10 mouse cellular contexts compared by ENCODE assay signal in the genomic region with DNA sequence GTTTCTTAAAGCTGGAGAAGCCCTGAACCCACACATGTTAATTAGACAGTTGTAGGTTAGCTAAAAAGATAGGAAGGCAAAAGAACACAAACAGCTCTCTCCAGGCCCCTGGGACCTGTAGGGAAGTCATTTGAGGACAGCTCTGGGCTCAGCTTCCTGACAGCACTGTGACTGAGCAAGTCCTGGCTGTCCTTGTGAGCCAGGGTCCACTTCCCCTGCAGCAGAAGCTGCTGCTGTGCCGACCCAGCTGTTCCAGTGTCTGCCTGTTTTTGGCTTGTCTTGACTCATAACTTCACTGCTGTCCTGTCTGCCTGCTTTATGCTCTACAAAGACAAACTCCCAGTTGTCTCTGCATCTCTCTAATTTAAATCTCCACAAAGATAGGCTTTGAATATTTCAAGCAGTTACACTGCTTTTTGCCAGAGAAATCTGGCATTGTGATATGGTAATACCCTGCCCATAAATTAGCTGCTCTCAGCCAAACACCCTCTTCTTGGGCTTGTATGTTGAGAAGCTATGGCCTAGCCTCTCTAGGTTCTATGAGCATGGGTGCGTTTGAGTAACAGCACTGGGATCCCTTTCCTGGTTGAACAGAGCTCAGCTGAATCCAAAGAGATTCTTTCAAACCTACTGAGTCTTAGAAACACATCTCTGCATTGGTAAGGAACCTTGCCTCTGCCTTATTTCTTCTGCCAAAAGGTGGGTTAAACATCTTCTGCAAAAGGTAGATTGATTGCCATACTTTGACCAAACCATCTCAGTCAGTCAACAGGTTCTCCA.
DNase-seq lines count a peak whose midpoint lies in the region; ATAC-seq and TF ChIP-seq lines count a peak whose summit lies in the region.
"Had no signal": no experiment of that assay in that cellular context is flagged by ENCODE, and none has a peak within 500 bp of the region (broad histone marks: within the 10 kb centered on the region; RNA-seq: fewer than 3 reads in every experiment).

No protein-coding gene starts in this region.

- H3K9ac ChIP-seq in ES-E14 (ENCODE audit: insufficient read depth, low read depth, low read length, poor library complexity, severe bottlenecking) = no peak overlapping the region
- H3K9ac ChIP-seq: limb, embryonic 12.5 days had no signal

- no peak for TF ChIP-seq POLR2A in lung, adult 2 months (IDR thresholded peaks at IDR 0.05; ENCODE audit: borderline replicate concordance, extremely low read depth, low read depth, low read length)

- peak; percentile 38 for ATAC-seq in frontal cortex, adult (ENCODE audit: low TSS enrichment)

- intact Hi-C loops in gastrocnemius, postnatal 14 days (cut with DNase I; ENCODE audit: low total_unique reads) = no loop called here

- H3K36me3 ChIP-seq in ES-E14 (ENCODE audit: control insufficient read depth, insufficient read depth, low read length, poor library complexity, severe bottlenecking) = peaks cover 2% of the 10 kb centered on the region; the same call in 1 of the 2 replicates
- H3K36me3 ChIP-seq: limb, embryonic 12.5 days had no signal

- H3K9me3 ChIP-seq in ES-E14 (ENCODE audit: control insufficient read depth, insufficient read depth, low read depth, low read length) = no peaks in the 10 kb centered on the region; the same call in 1 of the 2 replicates
- H3K9me3 ChIP-seq: limb, embryonic 12.5 days had no signal

- in situ Hi-C loops in ES-E14 (cut with MboI; ENCODE audit: low sequenced_read_pairs in 2 of 2, unreplicated experiment in 2 of 2) = no loop called here

- DNase-seq in frontal cortex, postnatal 14 days (ENCODE audit: low spot score in 2 of 2) = no peak
- DNase-seq in ES-E14 (ENCODE audit: low read depth, low spot score) = peak; percentile 25
- peak; percentile 58 for DNase-seq in gastrocnemius, postnatal 14 days
- peak; percentile 20 for DNase-seq in lung, adult 2 months
- no peak for DNase-seq in yolk sac, embryonic 10.5 days (ENCODE audit: low spot score)
- no peak for DNase-seq in testis, postnatal 14 days (ENCODE audit: low spot score)
- no peak for DNase-seq in MN1 (ENCODE audit: low spot score)
- DNase-seq: cerebellum, adult 18-20 months had no signal

- H3K4me3 ChIP-seq in ES-E14 (ENCODE audit: insufficient read depth in 1 of 2, low read depth in 1 of 2, low read length in 2 of 2, poor library complexity in 1 of 2, severe bottlenecking in 1 of 2) = no peak overlapping the region
- H3K4me3 ChIP-seq in lung, adult 2 months (replicated peaks; ENCODE audit: extremely low read depth, low read depth, low read length) = no peak overlapping the region
- H3K4me3 ChIP-seq: limb, embryonic 12.5 days had no signal

- no peak for TF ChIP-seq CTCF in lung, adult 2 months (IDR thresholded peaks at IDR 0.05; ENCODE audit: insufficient read depth, low read length)

- peaks cover 0 to 2% of the 10 kb centered on the region in 2 experiments; a peak in 1 of 4 replicates for H3K4me1 ChIP-seq in ES-E14 (ENCODE audit: control insufficient read depth in 2 of 2, insufficient read depth in 2 of 2, low read length in 2 of 2, poor library complexity in 1 of 2)
- peaks cover 6% of the 10 kb centered on the region for H3K4me1 ChIP-seq in lung, adult 2 months (ENCODE audit: control insufficient read depth, insufficient read depth, low read length)
- H3K4me1 ChIP-seq: limb, embryonic 12.5 days had no signal

- H3K27ac ChIP-seq in ES-E14 (ENCODE audit: insufficient read depth, low read depth, low read length, poor library complexity, severe bottlenecking) = peak overlapping the region; percentile 91
- H3K27ac ChIP-seq: limb, embryonic 12.5 days had no signal

- WGBS in lung, adult 2 months = 41% methylated on average over 2 of the region's 2 CpGs

TF ChIP-seq in ES-E14, 5 proteins besides CTCF, POLR2A, EP300 and RAD21:
- TF ChIP-seq MAFK (IDR thresholded peaks at IDR 0.05; ENCODE audit: insufficient read depth, low read depth, low read length) (no peak), ZC3H11A (IDR thresholded peaks at IDR 0.05; ENCODE audit: borderline replicate concordance, low read depth, low read length) (no peak), ZNF384 (IDR thresholded peaks at IDR 0.05; ENCODE audit: low read depth, low read length) (no peak), CHD2 (IDR thresholded peaks at IDR 0.05; ENCODE audit: low read depth, low read length) (no peak), HCFC1 (IDR thresholded peaks at IDR 0.05; ENCODE audit: borderline replicate concordance, insufficient read depth, low read length) (no peak)

Comparison
In these comparisons a context has a peak if more than half of its experiments do, and no peak if none do; other contexts are left out.
1. DNase-seq: peak in ES-E14 (single experiment), gastrocnemius, postnatal 14 days (single experiment) and lung, adult 2 months (single experiment); none in frontal cortex, postnatal 14 days (0 of 2), yolk sac, embryonic 10.5 days (single experiment), testis, postnatal 14 days (single experiment) and MN1 (single experiment).